Mouse (Mus musculus) forebrain, embryonic 11.5 days (tissue): Measurements from ENCODE around the gene Osgin1. TPM values are rescaled to one million over a fixed set of nuclear protein-coding genes. Genes with fewer than 3 reads are reported as not detected.

Experiments used
- ATAC-seq: fragments of 200-750 bp; cut with Nextera tagmentation; replicated peaks from 2 replicates; pipeline ENCODE4 v1.8.0; 2017; ENCODE audit warnings: moderate TSS enrichment; ENCODE audit not compliant: low FRiP score
- DNase-seq: peaks from one replicate; pipeline ENCODE4 v3.0.0-alpha.2; 2017; ENCODE audit warnings: low spot score
- H3K27ac ChIP-seq: fragments of 300-500 bp; sonication (generic); 2 replicates; pipeline ENCODE4 v1.5.1; 2014; ENCODE audit warnings: low read depth, low read length
- H3K27me3 ChIP-seq: fragments of 300-500 bp; sonication (generic); 2 replicates; pipeline ENCODE4 v1.6.1; 2014; ENCODE audit warnings: mild to moderate bottlenecking, low read length, mixed read lengths; ENCODE audit not compliant: control insufficient read depth, insufficient read depth
- H3K36me3 ChIP-seq: fragments of 300-500 bp; sonication (generic); 2 replicates; pipeline ENCODE4 v1.6.1; 2014; ENCODE audit warnings: mild to moderate bottlenecking, low read length, moderate library complexity, mixed read lengths; ENCODE audit not compliant: control insufficient read depth, insufficient read depth
- H3K4me1 ChIP-seq: fragments of 300-500 bp; sonication (generic); replicated peaks from 2 replicates; pipeline ENCODE4 v1.6.1; 2014; ENCODE audit warnings: low read length, mixed read lengths; ENCODE audit not compliant: control insufficient read depth, insufficient read depth
- H3K4me2 ChIP-seq: fragments of 300-500 bp; sonication (generic); 2 replicates; pipeline ENCODE4 v1.6.1; 2014; ENCODE audit warnings: low read depth, mild to moderate bottlenecking, low read length, moderate library complexity, mixed read lengths; ENCODE audit not compliant: severe bottlenecking
- H3K4me3 ChIP-seq: fragments of 300-500 bp; sonication (generic); 2 replicates; pipeline ENCODE4 v1.5.1; 2014; ENCODE audit warnings: low read depth, low read length
- H3K9ac ChIP-seq: fragments of 300-500 bp; sonication (generic); 2 replicates; pipeline ENCODE4 v1.6.1; 2014; ENCODE audit warnings: low read length
- H3K9me3 ChIP-seq: fragments of 300-500 bp; sonication (generic); 2 replicates; pipeline ENCODE4 v1.6.1; 2016; ENCODE audit warnings: low read length, mixed read lengths; ENCODE audit not compliant: control insufficient read depth
- WGBS: fragments of 180-500 bp; shearing (Covaris S2); extraction: QIAGEN DNeasy Blood & Tissue Kit; methylation state at CpG from one replicate; pipeline ENCODE4 v1.1.7; 2014; 5-methylcytosine and 5-hydroxymethylcytosine counted together
- polyA plus RNA-seq: library from polyadenylated mRNA; unstranded; fragments of >200 nt; fragmentation: Nextera tagmentation; extraction: Ambion mirVana; gene quantifications from 2 replicates; pipeline ENCODE4 v1.2.1, GENCODE M21; 2014

Osgin1 gene
- polyA plus RNA-seq, 1 experiment from 2014 or later, result 0.09 TPM

DNA sequence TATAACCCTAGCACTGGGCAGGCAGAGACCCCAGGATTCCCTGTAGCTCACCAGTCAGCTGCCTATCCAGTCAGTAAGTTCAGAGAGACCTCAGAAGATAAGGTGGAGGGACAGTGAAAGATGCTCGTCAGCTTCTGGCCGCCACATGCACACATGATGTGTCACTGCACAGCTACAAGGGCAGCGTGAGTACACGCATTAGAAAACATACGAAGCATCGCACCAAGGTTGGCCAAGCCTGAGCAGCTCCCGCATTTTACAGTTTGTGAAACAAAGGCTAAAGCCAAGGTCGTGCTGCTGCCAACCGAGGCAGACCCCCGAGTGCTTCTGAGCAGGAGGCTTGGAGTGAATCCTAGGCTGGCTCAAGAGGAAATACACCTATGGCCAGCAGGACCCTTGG, 20.3 kb upstream of the Osgin1 start:
- Histone ChIP-seq H3K27ac (no peak overlapping the region), H3K36me3 (no peaks in the 10 kb centered on the region; the same call in 1 of the 2 replicates), H3K4me1 (no peaks in the 10 kb centered on the region; the same call in 1 of the 2 replicates), H3K27me3 (no peaks in the 10 kb centered on the region), H3K9ac (no peak overlapping the region), H3K4me2 (no peak overlapping the region), H3K4me3 (no peak overlapping the region), H3K9me3 (no peaks in the 10 kb centered on the region)
- WGBS, result 80% methylated on average over 10 of the region's 10 CpGs
- DNase-seq (no peak), ATAC-seq (no peak)

GRCm38 (mm10) chr8:119420318-119420717, 13.6 kb upstream of the Osgin1 start:
- H3K9me3 ChIP-seq, result no peaks in the 10 kb centered on the region
- ATAC-seq (no peak), DNase-seq (no peak)
- H3K9ac ChIP-seq, result no peak overlapping the region
- 76% methylated on average over 7 of the region's 7 CpGs for WGBS
- H3K4me2 ChIP-seq, result no peak overlapping the region
- 0 out of 2 replicates have a peak, but pooled peaks cover 2% of the 10 kb centered on the region for H3K4me1 ChIP-seq
- H3K27me3 ChIP-seq, result no peaks in the 10 kb centered on the region
- H3K36me3 ChIP-seq, result no peaks in the 10 kb centered on the region
- H3K4me3 ChIP-seq, result no peak overlapping the region
- H3K27ac ChIP-seq, result no peak overlapping the region

GRCm38 (mm10) chr8:119421603-119422122, 12.3 kb upstream of the Osgin1 start:
- Histone ChIP-seq H3K27ac (no peak overlapping the region), H3K27me3 (no peaks in the 10 kb centered on the region), H3K9ac (no peak overlapping the region), H3K36me3 (no peaks in the 10 kb centered on the region), H3K4me1 (0 out of 2 replicates have a peak, but pooled peaks cover 2% of the 10 kb centered on the region), H3K4me3 (no peak overlapping the region), H3K9me3 (no peaks in the 10 kb centered on the region), H3K4me2 (no peak overlapping the region)
- ATAC-seq (no peak), DNase-seq (no peak)
- 60% methylated on average over 9 of the region's 9 CpGs for WGBS

DNA sequence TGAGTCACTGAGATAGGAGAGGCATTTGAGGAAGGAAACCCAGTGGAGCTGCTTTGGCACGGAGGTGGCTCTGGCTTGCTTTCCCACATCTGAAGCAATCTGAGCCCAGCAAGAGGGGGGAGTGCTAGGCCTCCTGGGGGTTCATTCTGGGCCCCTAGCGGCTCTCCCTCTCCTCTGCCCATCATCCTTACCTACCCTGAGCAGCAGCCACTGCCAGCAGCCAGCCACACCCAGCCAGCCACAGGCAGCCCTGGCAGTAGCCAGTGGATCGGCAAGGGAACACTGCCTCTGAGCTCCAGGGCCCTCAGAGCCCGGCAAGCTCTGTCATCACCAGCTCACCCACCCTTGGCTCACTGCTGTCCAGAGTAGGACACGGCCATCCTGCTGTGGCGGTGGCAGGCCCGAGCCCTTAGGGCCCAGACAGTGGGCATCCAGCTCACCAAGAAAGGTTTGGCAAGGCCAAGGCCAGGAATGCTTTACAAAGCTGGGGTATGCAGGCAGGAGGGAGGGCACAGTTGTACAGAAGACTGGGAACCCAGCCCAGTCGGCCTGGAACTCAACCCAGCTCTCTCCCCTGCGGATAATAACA, 11.7 kb upstream of the Osgin1 start:
- no peak overlapping the region for H3K9ac ChIP-seq
- 0 out of 2 replicates have a peak, but pooled peaks cover 2% of the 10 kb centered on the region for H3K4me1 ChIP-seq
- no peaks in the 10 kb centered on the region for H3K36me3 ChIP-seq
- H3K9me3 ChIP-seq, result no peaks in the 10 kb centered on the region
- 66% methylated on average over 9 of the region's 9 CpGs for WGBS
- no peak for ATAC-seq
- no peak for DNase-seq
- H3K27ac ChIP-seq, result no peak overlapping the region
- H3K4me2 ChIP-seq, result no peak overlapping the region
- no peaks in the 10 kb centered on the region for H3K27me3 ChIP-seq
- H3K4me3 ChIP-seq, result no peak overlapping the region

- Histone ChIP-seq H3K9me3 (no peaks in the 10 kb centered on the region), H3K9ac (no peak overlapping the region), H3K27me3 (no peaks in the 10 kb centered on the region), H3K4me2 (no peak overlapping the region), H3K36me3 (no peaks in the 10 kb centered on the region), H3K4me3 (no peak overlapping the region), H3K4me1 (0 out of 2 replicates have a peak, but pooled peaks cover 2% of the 10 kb centered on the region), H3K27ac (no peak overlapping the region)
- DNase-seq, result no peak
- 81% methylated on average over 9 of the region's 9 CpGs for WGBS
- ATAC-seq, result no peak
These were observed 10.2 kb upstream of the Osgin1 start for GRCm38 (mm10) chr8:119423631-119424141.

- H3K9ac ChIP-seq, result no peak overlapping the region
- no peaks in the 10 kb centered on the region for H3K9me3 ChIP-seq
- no peaks in the 10 kb centered on the region for H3K36me3 ChIP-seq
- ATAC-seq (no peak), DNase-seq (no peak)
- no peak overlapping the region for H3K4me3 ChIP-seq
- H3K4me2 ChIP-seq, result no peak overlapping the region
- no peaks in the 10 kb centered on the region for H3K27me3 ChIP-seq
- WGBS, result 89% methylated on average over 10 of the region's 10 CpGs
- H3K4me1 ChIP-seq, result 0 out of 2 replicates have a peak, but pooled peaks cover 2% of the 10 kb centered on the region
- H3K27ac ChIP-seq, result no peak overlapping the region
These were observed 9.7 kb upstream of the Osgin1 start for GRCm38 (mm10) chr8:119424199-119424733.

- no peak for DNase-seq
- Histone ChIP-seq H3K4me3 (no peak overlapping the region), H3K4me1 (0 out of 2 replicates have a peak, but pooled peaks cover 2% of the 10 kb centered on the region), H3K36me3 (no peaks in the 10 kb centered on the region), H3K4me2 (no peak overlapping the region), H3K9ac (no peak overlapping the region), H3K27ac (no peak overlapping the region), H3K9me3 (no peaks in the 10 kb centered on the region), H3K27me3 (no peaks in the 10 kb centered on the region)
- 78% methylated on average over 10 of the region's 10 CpGs for WGBS
- no peak for ATAC-seq
These were observed 9.2 kb upstream of the Osgin1 start for GRCm38 (mm10) chr8:119424740-119425139.

DNA sequence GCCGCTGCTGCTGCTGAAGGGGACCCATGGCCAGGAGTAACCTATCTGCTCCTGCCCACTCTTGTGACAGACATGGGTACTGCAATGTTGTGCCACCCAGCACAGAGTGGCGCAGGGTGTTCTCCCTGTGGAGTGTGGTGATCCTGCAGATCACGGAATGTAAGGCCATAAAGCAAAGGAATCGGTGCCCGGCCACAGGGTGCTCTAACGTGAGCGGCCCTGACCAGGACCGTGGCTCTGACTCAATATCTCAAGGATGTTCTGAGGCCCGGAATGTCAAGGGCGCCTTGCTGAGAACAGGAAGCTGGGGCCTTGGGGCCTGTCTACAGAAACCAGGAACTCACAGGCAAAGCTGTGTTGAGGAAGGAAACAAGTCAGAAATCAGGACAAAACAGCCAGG, 8.4 kb upstream of the Osgin1 start:
- no peaks in the 10 kb centered on the region for H3K9me3 ChIP-seq
- 85% methylated on average over 10 of the region's 10 CpGs for WGBS
- H3K4me3 ChIP-seq, result no peak overlapping the region
- H3K27me3 ChIP-seq, result no peaks in the 10 kb centered on the region
- 0 out of 2 replicates have a peak, but pooled peaks cover 2% of the 10 kb centered on the region for H3K4me1 ChIP-seq
- H3K27ac ChIP-seq, result no peak overlapping the region
- no peaks in the 10 kb centered on the region for H3K36me3 ChIP-seq
- ATAC-seq (no peak), DNase-seq (no peak)
- no peak overlapping the region for H3K9ac ChIP-seq
- H3K4me2 ChIP-seq, result no peak overlapping the region
